Mouse (Mus musculus): ENCODE measurements around the gene Gm11096.

DNA sequence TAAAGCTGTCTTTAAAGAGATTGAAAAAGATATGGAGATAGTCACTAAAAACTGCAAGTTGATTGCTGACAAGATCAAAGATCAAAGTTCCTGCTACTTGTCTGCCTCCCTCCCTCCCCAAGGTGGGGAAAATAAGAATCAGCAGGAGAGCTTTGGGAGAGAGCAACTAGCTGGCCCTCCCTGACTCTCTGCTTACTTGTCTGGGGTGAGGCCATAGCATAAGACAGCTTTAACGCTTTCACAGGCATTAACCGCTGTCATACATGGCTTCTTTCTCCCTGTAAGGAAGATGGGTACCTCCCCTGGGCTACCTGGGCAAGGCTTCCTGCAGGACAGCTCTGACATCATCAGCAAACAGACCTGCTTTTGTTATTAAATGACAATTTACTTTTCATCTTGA, 47.4 kb upstream of the Gm11096 start:
- TF ChIP-seq CTCF (IDR thresholded peaks at IDR 0.05; ENCODE audit: borderline replicate concordance, extremely low read depth, insufficient read depth, insufficient read length) (no peak), POLR2A (IDR thresholded peaks at IDR 0.05; ENCODE audit: borderline replicate concordance, extremely low read depth, insufficient read depth, insufficient read length, poor library complexity, severe bottlenecking) (no peak)
